Mouse (Mus musculus) heart, adult 9 months (tissue): Measurements from ENCODE around the gene Trem1.

Experiments
- DNase-seq, 2 experiments: peaks; one replicate each; pipeline ENCODE4 v3.0.0; 2022; ENCODE audit warnings: low spot score in 2 of 2

Trem1 gene

GRCm38 (mm10) chr17:48267591-48267990 is 35.0 kb downstream of the Trem1 start:
- no peak for DNase-seq

GRCm38 (mm10) chr17:48268276-48268675 is 35.7 kb downstream of the Trem1 start:
- no peak for DNase-seq

GRCm38 (mm10) chr17:48269833-48270232 is 37.3 kb downstream of the Trem1 start:
- DNase-seq, result no peak

GRCm38 (mm10) chr17:48272158-48272557 is 39.6 kb downstream of the Trem1 start:
- no peak for DNase-seq

- DNase-seq, result no peak
Measured at GRCm38 (mm10) chr17:48272598-48272997, 40.0 kb downstream of the Trem1 start.

- DNase-seq, result no peak
Measured at GRCm38 (mm10) chr17:48274098-48274497, 41.5 kb downstream of the Trem1 start.

- peak; percentile 20 to 64 for DNase-seq
Measured at GRCm38 (mm10) chr17:48274885-48275284, 42.3 kb downstream of the Trem1 start.

- no peak for DNase-seq
Measured at GRCm38 (mm10) chr17:48275736-48276135, 43.2 kb downstream of the Trem1 start.

GRCm38 (mm10) chr17:48278381-48278780 is 45.8 kb downstream of the Trem1 start:
- no peak for DNase-seq

- DNase-seq, result no peak
Measured at GRCm38 (mm10) chr17:48279002-48279401, 46.4 kb downstream of the Trem1 start.

GRCm38 (mm10) chr17:48280943-48281738 is 48.6 kb downstream of the Trem1 start:
- DNase-seq, result no peak

GRCm38 (mm10) chr17:48281739-48282085 is 49.1 kb downstream of the Trem1 start:
- no peak for DNase-seq

GRCm38 (mm10) chr17:48286765-48287164 is 54.2 kb downstream of the Trem1 start:
- no peak for DNase-seq

- no peak for DNase-seq
Measured at GRCm38 (mm10) chr17:48287276-48287675, 54.7 kb downstream of the Trem1 start.

GRCm38 (mm10) chr17:48293500-48294194 is 61.1 kb downstream of the Trem1 start:
- DNase-seq, result no peak
